Mouse (Mus musculus): ENCODE results near the gene Piwil4.
A peak's percentile ranks its signal among the peaks of the same experiment; 100 is the strongest.

The Piwil4 gene

DNA sequence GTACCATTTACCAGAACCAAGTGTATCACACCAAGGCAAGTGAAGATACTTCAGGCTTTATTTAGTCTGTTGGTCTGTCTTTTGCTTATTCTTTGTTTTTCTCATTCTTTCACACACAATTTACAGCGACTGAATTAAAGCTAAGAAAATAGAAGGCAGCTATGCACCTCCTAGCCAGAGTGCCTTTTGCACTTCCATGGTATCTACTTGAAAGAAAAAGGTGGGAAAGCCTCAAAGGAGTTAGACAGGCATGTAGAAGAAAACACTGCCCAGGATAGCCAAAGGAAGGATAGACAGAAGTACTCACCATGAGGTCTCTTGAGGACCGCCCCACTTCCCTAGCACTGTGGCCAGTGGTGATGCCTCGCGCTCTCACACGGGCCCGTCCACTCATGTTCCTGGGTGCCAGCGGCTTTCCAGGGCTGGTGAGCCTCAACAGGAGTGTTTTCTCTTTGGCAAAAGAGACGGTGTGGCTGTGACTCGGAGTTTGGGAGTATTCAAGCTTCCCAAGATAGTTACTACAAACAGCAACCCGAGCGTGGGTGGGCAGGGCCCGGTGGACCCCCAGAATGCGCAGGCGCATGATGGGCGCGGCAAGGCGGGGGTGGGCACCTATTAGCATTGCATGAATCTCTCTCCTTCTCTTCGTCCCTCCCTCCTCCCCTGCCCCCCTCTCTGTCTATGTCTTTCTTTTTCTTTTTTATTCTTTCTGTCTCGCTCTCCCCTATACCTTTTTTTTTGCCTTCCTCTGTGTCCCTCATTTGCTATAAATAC lies at the start of gene Piwil4:
Piwil4 (minus strand) TSS at position 583 of the 774 bp plus-strand sequence.
- DNase-seq (ENCODE audit: low read depth in 2 of 2, low spot score in 2 of 2) = no peak

DNA sequence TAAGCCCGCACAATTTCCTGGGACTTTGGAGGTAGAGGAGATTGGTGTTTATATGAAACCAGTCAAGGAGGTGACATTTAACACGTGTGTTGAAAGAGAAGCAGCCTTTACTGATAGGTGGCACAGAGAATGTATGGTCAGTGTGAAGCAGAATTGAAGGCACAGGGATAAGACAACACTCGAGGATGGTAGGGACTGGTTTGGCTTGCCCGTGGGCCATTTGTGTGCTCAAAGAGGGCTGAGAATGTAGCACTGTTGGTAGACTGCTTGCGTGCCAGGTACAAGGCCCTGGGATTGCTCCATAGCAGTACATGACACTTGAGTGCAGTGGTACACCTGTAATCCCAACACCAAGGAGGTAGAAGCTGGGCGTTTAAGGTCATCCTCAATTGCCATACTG lies 46.8 kb upstream of the Piwil4 start:
- no peak for DNase-seq (ENCODE audit: low read depth in 2 of 2, low spot score in 2 of 2)

DNA sequence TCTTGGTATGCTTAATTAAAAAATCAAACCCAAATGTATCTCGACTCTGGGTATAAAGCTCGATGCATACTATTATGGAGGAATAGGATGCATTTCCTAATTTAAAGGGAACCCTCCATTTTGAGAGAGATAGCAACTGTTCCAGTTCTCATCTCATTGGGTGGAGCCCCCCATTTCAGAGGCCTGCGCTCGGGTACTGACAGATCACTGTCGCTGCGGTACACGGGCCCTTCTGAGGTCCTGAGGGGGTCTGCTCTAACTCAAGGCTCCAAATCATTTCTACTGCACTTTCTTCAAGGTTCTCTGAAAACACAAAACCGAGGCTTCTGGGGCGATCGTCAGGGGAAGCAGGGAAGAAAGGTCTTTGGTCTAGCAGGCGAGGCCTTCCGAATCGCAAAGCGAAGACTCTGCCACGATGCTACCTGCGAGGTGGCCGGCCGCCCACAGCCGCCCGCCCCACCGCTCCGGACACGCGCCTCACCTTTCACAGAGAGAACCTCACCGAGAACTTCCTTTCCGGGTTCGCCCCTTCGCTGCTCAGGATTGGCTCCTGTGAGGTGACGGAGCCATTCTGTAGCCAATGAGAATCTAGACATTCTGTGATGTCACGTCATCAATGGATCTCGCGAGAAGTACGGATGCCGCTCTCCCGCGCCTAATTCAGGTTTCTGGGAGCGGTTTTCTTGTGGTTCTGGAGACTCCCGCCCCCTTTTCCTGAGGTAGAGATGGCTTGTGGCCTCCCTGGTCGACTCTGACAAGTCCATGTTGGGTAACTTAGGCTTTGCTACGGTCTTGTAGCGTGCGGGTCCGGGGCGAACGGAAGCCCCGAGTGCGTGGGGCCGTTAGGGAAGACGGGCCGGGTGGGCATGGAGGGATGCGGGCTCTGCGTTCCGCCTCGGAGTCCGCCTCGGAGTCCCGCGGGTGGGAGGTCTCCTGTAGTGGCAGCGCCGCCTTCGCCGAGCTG lies 43.8 kb upstream of the Piwil4 start, which contains the start of the genes Mre11a and Ankrd49:
Mre11a (plus strand) TSS at position 616 of the 964 bp plus-strand sequence.
Ankrd49 (minus strand) TSS at position 818 of the 964 bp plus-strand sequence.
- peak; percentile 90 to 92 for DNase-seq (ENCODE audit: low read depth in 2 of 2, low spot score in 2 of 2)

- no peak for DNase-seq (ENCODE audit: low read depth in 2 of 2, low spot score in 2 of 2)
Observed at GRCm38 (mm10) chr9:14778341-14778740, 37.8 kb upstream of the Piwil4 start.

DNA sequence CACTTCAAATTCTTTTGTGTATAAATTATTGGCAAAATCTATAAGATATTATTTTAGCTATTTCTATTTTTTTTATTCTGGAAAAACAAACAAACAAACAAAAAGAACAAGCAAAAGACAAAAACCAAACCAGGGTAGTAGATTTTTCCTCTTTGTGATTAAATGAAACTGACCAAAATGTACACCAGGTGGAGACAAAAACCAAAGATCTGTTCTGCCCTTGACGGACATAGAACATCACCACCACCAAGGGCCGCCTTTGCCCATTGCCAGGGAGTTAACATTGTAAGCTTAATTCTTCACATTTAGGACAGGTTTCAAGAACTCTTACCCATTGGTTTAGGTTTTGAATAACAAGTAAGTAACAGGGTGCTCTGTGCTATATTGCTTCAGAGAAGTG lies 33.3 kb upstream of the Piwil4 start:
- DNase-seq (ENCODE audit: low read depth in 2 of 2, low spot score in 2 of 2) = no peak

DNA sequence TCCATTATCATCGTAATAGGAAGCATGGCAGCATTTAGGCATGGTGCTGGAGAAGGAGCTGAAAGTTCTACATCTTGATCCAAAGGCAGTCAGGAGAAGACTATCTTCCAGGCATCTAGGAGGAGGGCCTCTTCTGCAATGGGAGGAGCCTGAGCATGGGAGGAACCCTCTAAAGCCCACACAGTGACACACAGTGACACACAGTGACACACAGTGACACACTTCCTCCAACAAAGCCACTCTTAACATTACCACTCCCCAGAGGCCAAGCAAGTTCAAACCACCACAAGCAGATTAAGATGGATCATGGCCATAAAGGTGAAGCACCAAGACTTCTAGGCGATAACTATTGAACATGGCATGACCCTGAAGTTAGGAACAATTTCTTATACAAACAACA lies 31.5 kb upstream of the Piwil4 start:
- DNase-seq (ENCODE audit: low read depth in 2 of 2, low spot score in 2 of 2) = no peak

DNA sequence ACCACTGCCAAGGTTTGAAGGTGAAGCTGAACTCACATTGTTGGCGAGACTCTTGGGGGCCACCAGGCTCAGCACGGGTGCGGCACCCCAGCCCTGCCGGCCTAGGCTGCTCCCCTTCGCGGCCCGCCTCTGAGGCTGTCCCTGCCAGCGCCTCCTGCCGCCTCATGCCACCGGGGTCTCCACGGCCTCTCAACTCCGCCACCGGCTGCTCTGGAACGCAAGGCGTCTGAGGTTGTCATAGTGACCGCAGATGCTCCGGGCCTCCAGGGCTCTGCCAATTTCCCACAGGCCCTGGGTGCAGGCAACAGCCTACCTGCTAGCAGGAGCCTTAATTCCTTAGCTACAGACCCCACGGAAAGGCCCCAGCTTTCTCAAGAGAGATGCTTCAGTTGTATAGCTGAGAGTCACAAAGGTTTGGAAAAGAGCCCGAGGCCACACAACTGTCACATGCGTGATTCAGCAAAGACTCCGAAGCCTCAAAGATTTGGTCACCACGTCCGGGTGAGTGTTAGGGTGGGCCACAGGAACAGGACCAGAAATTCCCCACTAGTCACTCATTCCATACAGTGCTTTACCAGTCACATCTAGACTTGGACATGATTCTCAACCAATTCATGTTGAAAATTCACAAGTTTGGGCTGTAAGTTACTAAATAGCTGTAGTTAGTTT lies 30.4 kb upstream of the Piwil4 start, which contains the start of gene 1700012B09Rik:
1700012B09Rik (minus strand) TSS at position 228 of the 669 bp plus-strand sequence.
- no peak for DNase-seq (ENCODE audit: low read depth in 2 of 2, low spot score in 2 of 2)

DNA sequence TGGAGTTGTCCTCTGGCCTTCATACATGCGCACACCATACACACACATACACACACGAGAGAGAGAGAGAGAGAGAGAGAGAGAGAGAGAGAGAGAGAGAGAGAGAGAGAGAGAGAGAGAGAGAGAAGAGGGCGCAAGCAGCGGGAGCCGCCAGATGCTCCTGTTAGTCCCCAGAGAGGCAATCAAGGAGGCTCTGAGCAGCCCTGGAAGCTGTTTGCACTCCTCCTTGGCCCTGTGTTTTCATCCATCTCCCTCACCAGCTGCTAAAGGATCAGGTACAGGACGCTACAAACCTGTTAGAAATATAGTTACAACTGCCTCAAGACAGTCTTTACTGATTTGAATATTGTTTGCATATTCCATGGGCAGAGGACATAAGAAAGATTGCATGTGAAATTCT lies 29.3 kb upstream of the Piwil4 start:
- DNase-seq (ENCODE audit: low read depth in 2 of 2, low spot score in 2 of 2) = no peak

DNA sequence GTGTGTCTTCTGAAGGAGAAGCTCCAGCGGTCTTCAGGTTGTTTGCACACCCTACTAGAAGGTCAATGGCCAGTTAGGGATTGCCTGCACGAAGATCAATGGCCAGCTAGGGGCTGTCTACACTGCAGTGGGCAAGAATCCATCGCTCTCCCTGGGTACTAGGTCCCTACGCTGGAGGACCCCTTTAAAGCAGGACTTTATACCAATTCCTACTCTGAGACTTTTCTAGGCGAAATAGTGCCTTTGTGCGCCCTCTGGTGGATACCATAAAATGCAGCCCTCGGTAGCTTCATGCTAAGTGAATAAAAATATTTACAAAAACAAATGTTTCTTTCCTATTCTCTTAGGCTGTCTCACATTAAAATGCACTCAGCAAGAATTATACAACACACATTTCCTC lies 24.2 kb upstream of the Piwil4 start:
- DNase-seq (ENCODE audit: low read depth in 2 of 2, low spot score in 2 of 2) = peak in 1 of 2 experiments; percentile 36

GRCm38 (mm10) chr9:14759261-14759660 lies 18.7 kb upstream of the Piwil4 start:
- no peak for DNase-seq (ENCODE audit: low read depth in 2 of 2, low spot score in 2 of 2)

GRCm38 (mm10) chr9:14758590-14758989 lies 18.1 kb upstream of the Piwil4 start:
- DNase-seq (ENCODE audit: low read depth in 2 of 2, low spot score in 2 of 2) = no peak

DNA sequence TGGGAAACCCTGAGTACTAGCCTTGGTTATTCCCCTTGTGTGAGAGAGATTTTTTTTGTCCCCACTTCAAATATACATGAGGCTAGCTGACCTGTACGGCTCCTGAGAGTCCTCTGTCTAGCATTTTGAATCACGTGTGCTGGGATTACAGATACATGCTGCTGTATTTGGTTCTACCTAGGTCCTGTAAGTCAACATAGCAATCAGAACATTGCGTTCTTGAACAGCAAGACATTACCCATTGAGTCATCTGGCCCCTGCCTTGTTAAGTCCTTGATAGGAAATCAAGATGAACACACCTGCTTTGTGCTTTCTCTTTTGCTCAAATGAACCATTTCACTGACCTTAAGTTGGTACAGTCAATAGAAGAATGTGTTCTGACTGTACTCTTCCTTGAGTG lies 13.9 kb upstream of the Piwil4 start:
- DNase-seq (ENCODE audit: low read depth in 2 of 2, low spot score in 2 of 2) = no peak

DNA sequence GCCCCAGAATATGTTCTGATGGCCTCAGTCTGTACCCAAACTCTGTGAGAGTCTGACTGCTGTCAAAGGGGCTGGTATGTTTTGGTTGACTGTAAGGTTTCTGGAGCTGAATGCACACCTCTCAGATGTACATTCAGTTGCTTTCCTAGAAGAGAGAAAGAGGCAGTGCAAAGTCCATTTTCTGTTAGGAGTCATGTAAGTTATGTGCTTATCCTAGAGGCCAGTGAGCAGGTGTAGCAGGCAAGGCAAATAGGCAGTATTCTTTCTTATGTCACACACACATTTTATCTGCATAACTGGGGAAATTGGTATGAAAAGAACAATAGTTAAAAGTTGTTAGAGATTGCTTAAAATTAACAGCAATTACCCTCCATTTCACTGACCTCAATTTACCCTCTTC lies 13.4 kb upstream of the Piwil4 start:
- no peak for DNase-seq (ENCODE audit: low read depth in 2 of 2, low spot score in 2 of 2)

DNA sequence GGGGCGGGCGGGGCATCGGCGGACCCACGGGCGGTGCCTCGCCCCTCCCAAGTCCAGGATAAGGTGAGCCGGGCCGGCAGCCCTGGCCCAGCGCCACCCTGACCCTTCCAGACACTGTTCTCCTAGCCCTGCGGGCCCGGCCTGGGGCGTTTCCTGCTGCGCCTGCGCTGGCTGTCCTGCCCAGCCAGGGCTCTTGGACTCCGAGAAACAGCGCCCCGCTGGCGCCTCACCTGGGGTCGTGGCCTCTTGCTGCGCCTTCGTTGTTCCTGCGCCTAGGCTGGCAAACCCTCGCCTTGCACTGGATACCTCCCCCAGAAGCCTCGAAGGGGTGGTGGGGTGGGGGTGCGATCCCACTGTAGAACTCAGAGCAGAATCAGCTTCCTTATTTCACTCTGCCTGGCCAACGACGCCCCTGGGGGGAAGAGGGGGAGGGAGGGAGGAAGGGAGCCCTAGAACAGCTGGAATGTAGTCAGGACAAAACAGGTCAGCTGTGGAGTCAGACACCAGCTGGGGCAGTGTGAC lies 11.5 kb upstream of the Piwil4 start, which contains the start of gene Fut4:
Fut4 (minus strand) TSS at position 393 of the 522 bp plus-strand sequence.
- no peak for DNase-seq (ENCODE audit: low read depth in 2 of 2, low spot score in 2 of 2)

DNA sequence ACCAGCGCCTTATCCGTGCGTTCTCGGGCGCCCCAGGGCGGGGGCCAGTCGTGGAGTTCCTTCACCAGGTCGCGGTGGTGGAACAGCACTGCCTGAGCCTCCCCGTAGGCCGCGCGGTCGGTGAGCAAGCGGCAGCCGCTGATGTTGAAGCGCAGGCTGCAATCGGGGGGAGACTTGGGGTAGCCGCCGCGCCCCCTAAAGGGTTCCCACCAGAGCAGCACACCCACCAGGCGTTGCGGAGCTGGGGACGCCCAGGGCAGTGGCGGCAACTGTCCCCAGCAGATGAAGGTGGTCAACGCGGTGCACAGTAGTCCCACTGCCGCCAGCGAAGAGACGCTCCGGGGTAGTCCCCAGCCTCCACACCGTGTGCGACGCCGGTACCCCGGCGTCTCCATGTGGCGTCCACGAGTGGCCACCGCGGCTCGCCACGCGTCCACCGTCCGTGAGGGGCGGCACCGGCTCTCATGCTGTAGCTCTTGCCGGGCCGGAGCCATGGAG lies 11.0 kb upstream of the Piwil4 start:
- DNase-seq (ENCODE audit: low read depth in 2 of 2, low spot score in 2 of 2) = no peak

- no peak for DNase-seq (ENCODE audit: low read depth in 2 of 2, low spot score in 2 of 2)
Observed at GRCm38 (mm10) chr9:14750901-14751502, 10.5 kb upstream of the Piwil4 start.

DNA sequence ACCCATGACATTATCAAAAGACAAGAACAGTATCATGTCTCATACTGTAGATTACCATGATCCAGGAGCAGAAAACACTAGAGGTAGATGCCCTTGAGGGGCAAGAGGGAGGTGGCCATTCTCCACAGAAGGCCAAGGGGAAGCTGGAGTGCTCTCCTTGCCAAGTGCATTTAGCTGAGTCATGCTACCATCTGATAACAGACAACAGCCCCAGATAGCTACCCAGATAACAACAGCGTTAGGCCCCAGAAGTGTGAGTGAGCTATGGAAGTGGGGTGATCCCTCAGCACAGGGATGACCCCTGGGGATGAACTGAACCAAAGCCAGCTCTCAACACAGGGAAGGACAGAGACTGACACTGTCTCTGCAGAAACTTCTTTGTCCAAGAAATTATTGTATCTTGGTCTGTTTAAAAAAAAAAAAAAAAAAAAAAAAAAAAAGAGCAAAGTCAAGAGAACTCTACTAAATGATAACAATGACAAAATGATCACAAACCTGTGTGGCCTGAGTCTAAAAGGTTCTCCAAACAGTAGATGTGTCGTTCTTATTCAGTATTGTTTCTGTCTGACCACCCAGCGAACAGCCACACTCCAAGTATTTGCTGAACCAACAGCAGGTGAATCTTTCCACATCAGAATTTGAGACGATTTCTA lies 909 bp downstream of the Piwil4 start:
- DNase-seq (ENCODE audit: low read depth in 2 of 2, low spot score in 2 of 2) = no peak

- DNase-seq (ENCODE audit: low read depth in 2 of 2, low spot score in 2 of 2) = no peak
Observed at GRCm38 (mm10) chr9:14730941-14731541, 9.5 kb downstream of the Piwil4 start.

DNA sequence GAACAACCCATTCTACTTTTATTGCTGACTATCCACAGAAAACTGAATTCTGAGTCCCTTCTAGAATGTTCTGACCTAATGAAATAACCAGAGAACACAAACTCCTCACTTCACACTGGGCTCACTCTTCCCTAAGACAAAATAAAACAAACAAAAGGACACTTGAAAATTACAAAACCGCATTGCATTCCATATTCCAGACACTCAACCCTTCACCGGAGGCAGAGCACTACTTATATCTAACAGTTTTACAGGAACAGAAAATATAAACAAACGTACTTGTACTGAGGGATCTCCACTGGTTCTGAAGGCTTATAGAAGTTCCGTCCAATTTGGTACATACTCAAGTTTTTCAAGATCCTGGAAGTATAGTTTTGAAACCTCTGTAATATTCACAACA lies 12.2 kb downstream of the Piwil4 start:
- no peak for DNase-seq (ENCODE audit: low read depth in 2 of 2, low spot score in 2 of 2)

Measured in CD8-positive naive resting alpha-beta T cell, adult 2 months (primary cell).